Mouse (Mus musculus) heart, embryonic 10.5 days (tissue): ENCODE results near the gene Cdkl4. TPM values are rescaled to one million over a fixed set of nuclear protein-coding genes. Genes with fewer than 3 reads are reported as not detected.
"Not testable (repeated sequence)": the region's sequence is repeated elsewhere in the genome, so short reads cannot be mapped to it uniquely, and the experiment has no call there.

Experiments used
- DNase-seq: peaks from one replicate; pipeline ENCODE4 v3.0.0-alpha.2; 2017; ENCODE audit warnings: low spot score
- H3K27ac ChIP-seq: fragments of 300-500 bp; sonication (generic); 2 replicates; pipeline ENCODE4 v1.5.1; 2016; ENCODE audit warnings: mild to moderate bottlenecking
- H3K27me3 ChIP-seq: fragments of 300-500 bp; sonication (generic); 2 replicates; pipeline ENCODE4 v1.6.1; 2016; ENCODE audit warnings: mild to moderate bottlenecking; ENCODE audit not compliant: poor library complexity, insufficient read depth, severe bottlenecking
- H3K36me3 ChIP-seq: fragments of 300-500 bp; sonication (generic); 2 replicates; pipeline ENCODE4 v1.6.1; 2016; ENCODE audit warnings: mild to moderate bottlenecking, moderate library complexity
- H3K4me1 ChIP-seq: fragments of 300-500 bp; sonication (generic); 2 replicates; pipeline ENCODE4 v1.6.1; 2016; ENCODE audit warnings: mild to moderate bottlenecking
- H3K4me3 ChIP-seq: fragments of 300-500 bp; sonication (generic); 2 replicates; pipeline ENCODE4 v1.5.1; 2016; ENCODE audit warnings: mild to moderate bottlenecking, moderate library complexity
- H3K9me3 ChIP-seq: fragments of 300-500 bp; sonication (generic); 2 replicates; pipeline ENCODE4 v1.6.1; 2016; ENCODE audit warnings: mild to moderate bottlenecking, moderate library complexity
- WGBS: fragments of 180-500 bp; shearing (Covaris S2); methylation state at CpG from one replicate; pipeline ENCODE4 v1.1.7; 2016; 5-methylcytosine and 5-hydroxymethylcytosine counted together
- polyA plus RNA-seq: library from polyadenylated mRNA; unstranded; fragments of >200 nt; fragmentation: Nextera tagmentation; extraction: Ambion mirVana; gene quantifications from 2 replicates; pipeline ENCODE4 v1.2.1, GENCODE M21; 2016

Cdkl4 gene
- polyA plus RNA-seq, 1 experiment from 2014 or later, result 0.24 TPM

GRCm38 (mm10) chr17:80559745-80560144 lies 17.9 kb downstream of the Cdkl4 start:
- H3K27ac ChIP-seq, result no peak overlapping the region
- DNase-seq, result no peak
- H3K4me1 ChIP-seq, result peaks cover 6% of the 10 kb centered on the region; the same call in 1 of the 2 replicates
- no peaks in the 10 kb centered on the region for H3K36me3 ChIP-seq
- WGBS, result 80% methylated on average over 4 of the region's 4 CpGs
- H3K9me3 ChIP-seq, result no peaks in the 10 kb centered on the region
- no peak overlapping the region for H3K4me3 ChIP-seq
- H3K27me3 ChIP-seq, result no peaks in the 10 kb centered on the region

- Histone ChIP-seq H3K27ac (peak overlapping the region; percentile 25; the same call in 1 of the 2 replicates), H3K27me3 (no peaks in the 10 kb centered on the region), H3K9me3 (no peaks in the 10 kb centered on the region), H3K4me3 (0 out of 2 replicates have a peak overlapping the region, but pooled peaks have one; percentile 18), H3K36me3 (no peaks in the 10 kb centered on the region), H3K4me1 (peaks cover 6% of the 10 kb centered on the region)
- 37% methylated on average over 11 of the region's 11 CpGs for WGBS
- no peak for DNase-seq
These were observed 18.6 kb downstream of the Cdkl4 start for GRCm38 (mm10) chr17:80559050-80559449.

- DNase-seq, result no peak
- H3K4me1 ChIP-seq, result peaks cover 6% of the 10 kb centered on the region
- H3K4me3 ChIP-seq, result 0 out of 2 replicates have a peak overlapping the region, but pooled peaks have one; percentile 18
- no peaks in the 10 kb centered on the region for H3K27me3 ChIP-seq
- WGBS, result 75% methylated on average over 14 of the region's 14 CpGs
- no peaks in the 10 kb centered on the region for H3K36me3 ChIP-seq
- H3K27ac ChIP-seq, result peak overlapping the region; percentile 25
- no peaks in the 10 kb centered on the region for H3K9me3 ChIP-seq
These were observed 19.0 kb downstream of the Cdkl4 start for GRCm38 (mm10) chr17:80558583-80558982.

GRCm38 (mm10) chr17:80557461-80557860 lies 20.2 kb downstream of the Cdkl4 start:
- peaks cover 6% of the 10 kb centered on the region for H3K4me1 ChIP-seq
- H3K27ac ChIP-seq, result no peak overlapping the region
- no peaks in the 10 kb centered on the region for H3K9me3 ChIP-seq
- no peaks in the 10 kb centered on the region for H3K27me3 ChIP-seq
- H3K36me3 ChIP-seq, result no peaks in the 10 kb centered on the region
- H3K4me3 ChIP-seq, result no peak overlapping the region
- peak; percentile 62 for DNase-seq
- 92% methylated on average over 5 of the region's 5 CpGs for WGBS

DNA sequence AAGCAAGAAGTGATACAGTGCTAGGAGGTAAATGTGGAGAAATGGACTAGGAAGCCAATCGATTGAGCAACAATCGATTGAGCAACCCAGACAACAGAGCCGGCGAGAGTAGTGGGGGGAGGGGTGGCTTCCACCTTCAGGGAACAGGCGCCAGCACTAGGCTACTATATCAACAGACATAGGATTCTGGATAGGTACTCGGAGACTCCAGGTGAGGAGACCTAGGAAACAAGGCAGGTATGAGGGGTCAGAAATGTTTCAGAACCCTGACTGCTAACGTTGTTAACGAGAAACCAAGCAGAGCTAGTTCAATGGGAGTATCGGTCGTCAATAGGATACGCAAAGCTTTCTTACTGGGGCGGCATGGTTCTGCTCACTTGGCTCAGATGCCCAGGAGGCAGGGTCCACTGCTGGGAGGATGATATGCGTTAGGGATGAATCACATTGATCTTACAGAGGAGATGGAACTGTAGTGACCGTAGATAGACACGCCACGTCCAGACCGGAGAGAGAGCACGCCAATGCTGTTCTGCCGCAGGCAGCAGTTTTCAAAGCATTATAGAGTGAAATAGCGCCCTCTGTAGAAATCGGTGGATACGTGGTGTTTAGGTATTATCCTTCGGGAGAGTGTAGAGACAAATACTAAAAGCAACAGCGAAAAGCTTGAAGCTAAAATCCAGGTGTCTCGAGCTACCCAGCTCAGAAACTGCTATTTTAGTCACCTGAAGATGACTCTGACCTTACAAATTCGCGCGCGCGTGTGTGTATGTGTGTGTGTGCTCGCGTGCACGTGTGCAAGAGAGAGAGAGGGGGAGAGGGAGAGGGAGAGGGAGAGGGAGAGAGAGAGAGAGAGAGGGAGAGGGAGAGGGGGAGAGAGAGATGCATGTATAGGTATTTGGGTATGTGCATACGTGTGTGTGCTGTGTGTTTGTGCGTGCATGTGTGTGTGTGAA lies 24.0 kb downstream of the Cdkl4 start:
- H3K27ac ChIP-seq, result peak overlapping the region; percentile 89
- WGBS, result 6% methylated on average over 35 of the region's 35 CpGs
- no peaks in the 10 kb centered on the region for H3K9me3 ChIP-seq
- peak overlapping the region; percentile 74 for H3K4me3 ChIP-seq
- H3K27me3 ChIP-seq, result no peaks in the 10 kb centered on the region
- H3K36me3 ChIP-seq, result no peaks in the 10 kb centered on the region
- H3K4me1 ChIP-seq, result peaks cover 3% of the 10 kb centered on the region
- peak; percentile 89 for DNase-seq

DNA sequence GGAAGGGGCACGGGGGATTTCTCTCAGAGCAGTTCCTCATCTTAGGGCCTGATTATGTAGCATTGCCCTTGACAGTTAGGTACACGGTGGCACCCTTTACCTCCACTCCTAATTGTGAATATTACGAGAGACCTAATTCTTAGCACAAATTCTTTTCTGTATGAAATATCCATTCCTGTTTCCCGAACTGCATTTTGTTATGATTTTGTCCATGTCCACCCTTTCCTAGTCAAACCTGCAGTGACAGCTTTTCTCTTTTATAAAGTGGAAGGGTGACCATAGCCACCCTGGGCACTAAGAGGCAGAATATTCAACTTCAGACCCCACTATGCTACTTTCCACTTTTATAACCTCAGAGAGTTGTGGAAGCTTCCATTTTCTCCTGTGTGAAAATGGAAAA lies 25.0 kb downstream of the Cdkl4 start:
- Histone ChIP-seq H3K9me3 (no peaks in the 10 kb centered on the region), H3K4me3 (no peak overlapping the region), H3K27me3 (no peaks in the 10 kb centered on the region), H3K4me1 (no peaks in the 10 kb centered on the region; the same call in 1 of the 2 replicates), H3K27ac (peak overlapping the region; percentile 89; the same call in 1 of the 2 replicates), H3K36me3 (no peaks in the 10 kb centered on the region)
- 79% methylated on average over 4 of the region's 4 CpGs for WGBS
- no peak for DNase-seq

- Histone ChIP-seq H3K27me3 (no peaks in the 10 kb centered on the region), H3K4me1 (no peaks in the 10 kb centered on the region; the same call in 1 of the 2 replicates), H3K27ac (no peak overlapping the region), H3K4me3 (no peak overlapping the region), H3K9me3 (no peaks in the 10 kb centered on the region), H3K36me3 (no peaks in the 10 kb centered on the region)
- DNase-seq, result peak; percentile 65
- WGBS, result 78% methylated on average over 15 of the region's 15 CpGs
These were observed 26.6 kb downstream of the Cdkl4 start for GRCm38 (mm10) chr17:80550981-80551380.

GRCm38 (mm10) chr17:80546846-80547245 lies 30.8 kb downstream of the Cdkl4 start:
- Histone ChIP-seq H3K36me3 (no peaks in the 10 kb centered on the region), H3K27ac (no peak overlapping the region), H3K4me1 (no peaks in the 10 kb centered on the region), H3K4me3 (no peak overlapping the region), H3K27me3 (no peaks in the 10 kb centered on the region), H3K9me3 (no peaks in the 10 kb centered on the region)
- WGBS, result 85% methylated on average over 2 of the region's 2 CpGs
- DNase-seq, result peak; percentile 66

DNA sequence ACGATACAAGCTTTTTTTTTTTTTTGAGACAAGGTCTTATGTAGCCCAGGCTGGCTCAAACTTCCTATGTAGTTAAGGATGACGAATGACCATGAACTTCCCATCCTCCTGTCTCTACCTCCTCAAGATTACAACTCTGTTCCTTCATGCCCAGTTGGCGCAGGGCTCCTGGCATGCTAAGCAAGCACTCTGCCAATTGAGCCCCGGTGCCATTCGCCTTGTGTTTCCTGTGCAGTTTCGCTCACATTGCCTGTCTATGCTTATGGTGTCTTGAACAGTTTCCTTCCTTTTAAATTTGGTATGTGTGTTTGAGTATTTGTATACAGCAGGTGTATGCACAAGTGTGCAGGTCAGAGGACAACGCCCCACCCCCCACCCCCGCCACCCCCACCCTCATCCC lies 31.4 kb downstream of the Cdkl4 start:
- no peaks in the 10 kb centered on the region for H3K36me3 ChIP-seq
- H3K27ac ChIP-seq, result no peak overlapping the region
- no peaks in the 10 kb centered on the region for H3K27me3 ChIP-seq
- DNase-seq, result peak; percentile 50
- H3K4me3 ChIP-seq, result no peak overlapping the region
- WGBS, result 87% methylated on average over 8 of the region's 8 CpGs
- no peaks in the 10 kb centered on the region for H3K4me1 ChIP-seq
- H3K9me3 ChIP-seq, result no peaks in the 10 kb centered on the region

DNA sequence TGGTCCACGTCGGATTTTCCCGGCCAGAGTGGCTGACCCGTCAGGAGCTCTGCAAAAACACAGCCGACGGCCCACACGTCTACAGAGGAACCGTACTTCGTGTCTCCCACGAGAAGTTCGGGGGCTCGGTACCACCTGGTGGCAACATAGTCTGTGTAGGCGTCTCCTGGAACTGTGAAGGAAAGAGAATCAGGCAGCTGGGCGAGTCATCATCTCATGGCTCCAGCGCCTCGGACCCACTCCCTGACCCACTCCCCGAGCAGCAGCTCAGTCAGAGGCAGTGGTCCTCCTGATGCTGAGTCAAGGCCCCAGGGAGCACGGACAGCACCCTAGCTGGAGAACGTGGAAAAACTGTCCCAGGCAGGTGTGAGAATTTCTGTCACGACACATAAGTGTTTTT lies 34.0 kb downstream of the Cdkl4 start:
- WGBS, result 84% methylated on average over 20 of the region's 20 CpGs
- Histone ChIP-seq H3K9me3 (no peaks in the 10 kb centered on the region), H3K4me3 (no peak overlapping the region), H3K27ac (no peak overlapping the region), H3K27me3 (no peaks in the 10 kb centered on the region), H3K4me1 (no peaks in the 10 kb centered on the region), H3K36me3 (no peaks in the 10 kb centered on the region)
- DNase-seq, result peak; percentile 66

- Histone ChIP-seq H3K36me3 (no peaks in the 10 kb centered on the region), H3K4me1 (no peaks in the 10 kb centered on the region), H3K4me3 (no peak overlapping the region), H3K27me3 (no peaks in the 10 kb centered on the region), H3K9me3 (no peaks in the 10 kb centered on the region), H3K27ac (no peak overlapping the region)
- 59% methylated on average over 6 of the region's 6 CpGs for WGBS
- peak; percentile 71 for DNase-seq
These were observed 40.5 kb downstream of the Cdkl4 start for GRCm38 (mm10) chr17:80537136-80537535.

GRCm38 (mm10) chr17:80535633-80536032 lies 42.0 kb downstream of the Cdkl4 start:
- 77% methylated on average over 6 of the region's 6 CpGs for WGBS

GRCm38 (mm10) chr17:80531351-80531750 lies 46.3 kb downstream of the Cdkl4 start:
- H3K27ac ChIP-seq, H3K4me1 ChIP-seq, H3K36me3 ChIP-seq, DNase-seq, H3K4me3 ChIP-seq, H3K9me3 ChIP-seq, H3K27me3 ChIP-seq: not testable (repeated sequence)
- WGBS, result 53% methylated on average over 2 of the region's 2 CpGs

More at GRCm38 (mm10) chr17:80535633-80536032, 42.0 kb downstream of the Cdkl4 start:
- Histone ChIP-seq H3K4me3 (no peak overlapping the region), H3K4me1 (no peaks in the 10 kb centered on the region), H3K27ac (no peak overlapping the region), H3K27me3 (no peaks in the 10 kb centered on the region), H3K9me3 (no peaks in the 10 kb centered on the region), H3K36me3 (no peaks in the 10 kb centered on the region)
- DNase-seq, result no peak
